Mouse (Mus musculus) kidney, embryonic 15.5 days (tissue): ENCODE measurements at regions not wholly inside any gene's neighbourhood (a gene's known extent, or its start where the extent isn't known, plus 50 kb on each side); places are given as distances from the start of the nearest gene placed in this dataset.

Source experiments
- ATAC-seq: fragments of 200-750 bp; cut with Nextera tagmentation; replicated peaks from 2 replicates; pipeline ENCODE4 v1.8.0; 2017; ENCODE audit warnings: moderate TSS enrichment; ENCODE audit not compliant: low FRiP score
- H3K27ac ChIP-seq: fragments of 300-500 bp; sonication (generic); 2 replicates; pipeline ENCODE4 v1.5.1; 2015; ENCODE audit warnings: mild to moderate bottlenecking, inconsistent platforms
- H3K27me3 ChIP-seq: fragments of 300-500 bp; sonication (generic); 2 replicates; pipeline ENCODE4 v1.6.1; 2015; ENCODE audit warnings: inconsistent platforms
- H3K36me3 ChIP-seq: fragments of 300-500 bp; sonication (generic); 2 replicates; pipeline ENCODE4 v1.6.1; 2015; ENCODE audit warnings: inconsistent platforms
- H3K4me1 ChIP-seq: fragments of 300-500 bp; sonication (generic); 2 replicates; pipeline ENCODE4 v1.6.1; 2015; ENCODE audit warnings: inconsistent platforms
- H3K4me2 ChIP-seq: fragments of 300-500 bp; sonication (generic); 2 replicates; pipeline ENCODE4 v1.6.1; 2015; ENCODE audit warnings: moderate library complexity, mild to moderate bottlenecking, inconsistent platforms
- H3K4me3 ChIP-seq: fragments of 300-500 bp; sonication (generic); replicated peaks from 2 replicates; pipeline ENCODE4 v1.5.1; 2015; ENCODE audit warnings: mild to moderate bottlenecking, inconsistent platforms
- H3K9ac ChIP-seq: fragments of 300-500 bp; sonication (generic); 2 replicates; pipeline ENCODE4 v1.6.1; 2015; ENCODE audit warnings: mild to moderate bottlenecking, inconsistent platforms
- H3K9me3 ChIP-seq: fragments of 300-500 bp; sonication (generic); replicated peaks from 2 replicates; pipeline ENCODE4 v1.6.1; 2016; ENCODE audit warnings: inconsistent platforms
- WGBS: fragments of 180-500 bp; shearing (Covaris S2); methylation state at CpG from one replicate; pipeline ENCODE4 v1.1.7; 2015; ENCODE audit warnings: mixed read lengths; 5-methylcytosine and 5-hydroxymethylcytosine counted together

DNA sequence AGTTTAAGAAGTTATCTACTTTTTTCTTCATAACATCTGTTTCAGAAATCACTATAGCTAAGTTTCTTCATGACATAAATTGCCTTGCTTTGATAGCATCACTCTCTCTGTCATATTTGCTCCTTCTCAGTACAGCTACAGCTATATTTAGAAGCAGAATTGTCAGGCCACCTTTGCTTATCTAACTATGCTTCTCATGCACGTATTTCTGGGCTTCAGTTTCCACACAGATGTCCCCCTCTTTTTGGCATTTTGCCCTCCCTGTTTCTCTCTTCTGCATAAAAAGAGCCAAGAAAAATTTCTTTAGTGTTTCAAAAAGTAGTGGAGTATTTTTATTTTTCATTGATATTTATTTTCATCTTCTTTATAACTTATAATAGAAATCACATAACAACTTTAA lies 560.9 kb upstream of the Sema6d start:
- Histone ChIP-seq H3K4me1 (no peaks in the 10 kb centered on the region), H3K27ac (no peak overlapping the region), H3K27me3 (no peaks in the 10 kb centered on the region), H3K9me3 (no peaks in the 10 kb centered on the region), H3K4me2 (no peak overlapping the region), H3K9ac (no peak overlapping the region), H3K4me3 (no peak overlapping the region), H3K36me3 (no peaks in the 10 kb centered on the region)
- WGBS, result 76% methylated on average over 1 of the region's 1 CpGs
- no peak for ATAC-seq

DNA sequence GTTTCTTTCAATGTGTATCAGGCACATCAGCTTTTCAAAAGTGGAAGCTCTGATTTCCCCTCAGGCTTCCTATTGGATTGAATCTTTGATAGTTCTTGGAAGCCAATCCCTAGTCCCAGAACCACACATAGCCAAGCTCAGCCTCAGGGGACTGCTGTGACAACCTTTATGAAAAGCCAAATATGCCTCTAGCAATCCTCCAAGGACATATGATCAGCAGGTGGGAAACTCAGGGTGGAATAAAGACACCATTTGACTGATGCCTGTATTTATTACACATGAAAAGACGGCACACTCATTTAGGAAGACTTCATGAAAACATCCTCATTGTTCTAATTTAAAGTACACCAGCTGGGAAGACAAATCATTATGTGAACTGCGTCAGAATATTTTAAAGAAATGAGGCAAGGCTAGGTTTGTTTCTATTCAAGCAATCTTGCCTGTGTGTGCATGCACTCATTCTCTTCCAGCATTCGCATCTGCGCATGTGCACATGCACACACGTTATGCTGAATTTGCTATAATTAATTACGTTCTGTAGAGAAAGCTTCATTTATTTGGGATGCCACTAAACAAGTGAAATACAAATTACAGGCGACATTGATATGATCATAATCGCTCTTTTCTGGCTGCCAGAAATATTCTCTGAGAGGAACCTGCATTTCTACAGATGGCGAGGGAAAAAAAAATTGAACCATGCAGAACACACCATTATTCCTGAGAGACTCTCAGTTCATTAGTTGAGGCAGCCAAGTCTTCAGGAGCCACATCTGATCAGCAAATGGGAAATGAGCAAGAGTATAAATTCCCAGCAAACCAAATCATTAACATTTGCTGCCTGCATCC lies 556.6 kb upstream of the Sema6d start:
- Histone ChIP-seq H3K4me2 (no peak overlapping the region), H3K9me3 (no peaks in the 10 kb centered on the region), H3K9ac (no peak overlapping the region), H3K4me1 (no peaks in the 10 kb centered on the region), H3K4me3 (no peak overlapping the region), H3K27me3 (no peaks in the 10 kb centered on the region), H3K36me3 (no peaks in the 10 kb centered on the region), H3K27ac (no peak overlapping the region)
- whole genome bisulfite sequencing, result 85% methylated on average over 9 of the region's 9 CpGs
- no peak for ATAC-seq

GRCm38 (mm10) chr2:123551249-123551850 lies 538.4 kb upstream of the Sema6d start:
- Histone ChIP-seq H3K4me2 (no peak overlapping the region), H3K9me3 (no peaks in the 10 kb centered on the region), H3K36me3 (no peaks in the 10 kb centered on the region), H3K4me3 (no peak overlapping the region), H3K4me1 (no peaks in the 10 kb centered on the region), H3K9ac (no peak overlapping the region), H3K27ac (no peak overlapping the region), H3K27me3 (no peaks in the 10 kb centered on the region)
- peak; percentile 96 for ATAC-seq
- WGBS, result 13% methylated on average over 1 of the region's 1 CpGs

- Histone ChIP-seq H3K4me1 (no peaks in the 10 kb centered on the region), H3K27ac (no peak overlapping the region), H3K4me2 (no peak overlapping the region), H3K4me3 (no peak overlapping the region), H3K9ac (no peak overlapping the region), H3K9me3 (no peaks in the 10 kb centered on the region), H3K27me3 (no peaks in the 10 kb centered on the region), H3K36me3 (no peaks in the 10 kb centered on the region)
- no peak for ATAC-seq
These were observed 531.6 kb upstream of the Sema6d start for GRCm38 (mm10) chr2:123558123-123558650.
